Mouse (Mus musculus) erythroblast, embryonic 14.5 days (primary cell): ENCODE results near the gene Fen1.

ENCODE experiments used
- GATA1 ChIP-seq: IDR thresholded peaks from 2 replicates; pipeline ENCODE4 v1.6.1; 2012; ENCODE audit warnings: low read length, inconsistent platforms, mixed read lengths
- TAL1 ChIP-seq: IDR thresholded peaks from 3 replicates; pipeline ENCODE4 v1.6.1; 2012; ENCODE audit warnings: low read length, inconsistent platforms, mixed read lengths

GRCm38 (mm10) chr19:10210885-10211284, 6.9 kb upstream of the Fen1 start:
- TF ChIP-seq TAL1: no peak
- no peak for TF ChIP-seq GATA1
